Mouse (Mus musculus): ENCODE results near the gene Ubr3. TPM values are rescaled to one million over a fixed set of nuclear protein-coding genes. Genes with fewer than 3 reads are reported as not detected.

The Ubr3 gene
- total and polyA plus RNA-seq, 3 experiments = 16.0 to 35.8 (median 17.9) TPM

DNA sequence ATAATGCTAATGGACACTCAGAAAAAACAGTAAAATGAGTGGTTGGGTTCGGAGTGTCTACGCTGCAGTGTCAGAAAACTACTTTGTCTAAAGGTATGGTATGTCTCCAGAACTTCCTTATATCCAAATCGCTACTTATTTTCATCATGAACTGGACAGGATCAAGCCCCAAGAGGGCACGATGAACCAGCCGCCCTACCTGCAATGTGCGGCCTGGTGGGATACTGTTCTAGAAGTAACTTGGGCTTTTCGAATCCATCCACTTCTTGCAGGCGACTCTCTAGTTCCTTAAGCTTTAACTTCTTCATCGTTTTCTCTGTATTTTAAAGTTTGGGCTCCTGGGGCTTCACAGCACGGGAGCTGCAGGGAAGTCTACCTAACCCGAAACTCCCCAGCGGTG is 12.0 kb upstream of the Ubr3 start:
- TF ChIP-seq TCF12 (IDR thresholded peaks at IDR 0.05; ENCODE audit: low read depth, low read length) = no peak
- no peak for TF ChIP-seq SIN3A (IDR thresholded peaks at IDR 0.05; ENCODE audit: low read length)
- no peak for TF ChIP-seq CHD2 (IDR thresholded peaks at IDR 0.05; ENCODE audit: low read length)
- TF ChIP-seq MXI1 (IDR thresholded peaks at IDR 0.05; ENCODE audit: low read depth, low read length) = no peak
- TF ChIP-seq TBP (conservative IDR thresholded peaks at IDR 0.05; ENCODE audit: low read depth, low read length) = no peak
- TF ChIP-seq RCOR1 (conservative IDR thresholded peaks at IDR 0.05; ENCODE audit: low read depth, low read length) = no peak
- no peak for TF ChIP-seq ZMIZ1 (IDR thresholded peaks at IDR 0.05; ENCODE audit: low read depth, low read length)
- TF ChIP-seq HCFC1 (IDR thresholded peaks at IDR 0.05; ENCODE audit: low read depth, low read length) = no peak
- no peak for TF ChIP-seq NELFE (IDR thresholded peaks at IDR 0.05; ENCODE audit: low read depth, low read length)
- TF ChIP-seq ELF1 (IDR thresholded peaks at IDR 0.05; ENCODE audit: low read depth, low read length) = no peak
- TF ChIP-seq CTCF (conservative IDR thresholded peaks at IDR 0.05 in 1 of 2, IDR thresholded peaks at IDR 0.05 in 1 of 2; ENCODE audit: low read depth in 2 of 2, low read length in 2 of 2) = no peak
- TF ChIP-seq JUN (IDR thresholded peaks at IDR 0.05; ENCODE audit: insufficient read depth, low read depth, low read length) = no peak
- no peak for TF ChIP-seq MAFK (IDR thresholded peaks at IDR 0.05; ENCODE audit: insufficient replicate concordance, low read length)
- TF ChIP-seq KAT2A (IDR thresholded peaks at IDR 0.05; ENCODE audit: insufficient replicate concordance, low read length) = no peak
- peak overlapping the region; percentile 90 for H3K9ac ChIP-seq (ENCODE audit: insufficient read depth, low read depth)
- H3K79me2 ChIP-seq (replicated peaks; ENCODE audit: control insufficient read depth, extremely low read depth, insufficient read depth, poor library complexity, severe bottlenecking) = peaks cover 21% of the 10 kb centered on the region
- H3K27me3 ChIP-seq (replicated peaks) = no peaks in the 10 kb centered on the region
- in situ Hi-C loops (cut with MboI; ENCODE audit: low pct_ligation_motif_present, low pct_unique_long_range_greater_than_20kb, low sequenced_read_pairs) = no loop called here
- peak overlapping the region; percentile 86 for H3K4me2 ChIP-seq (ENCODE audit: insufficient read depth, low read depth, poor library complexity, severe bottlenecking)
- no peak for DNase-seq (ENCODE audit: extremely low read depth)
- H3K9me3 ChIP-seq (replicated peaks; ENCODE audit: low read length) = no peaks in the 10 kb centered on the region
- peak overlapping the region; percentile 71 to 77 (median 77) for H3K4me3 ChIP-seq (replicated peaks in 1 of 3; ENCODE audit: low read depth in 2 of 3, low read length in 2 of 3, poor library complexity in 1 of 3)
- 0 out of 2 replicates have a peak overlapping the region, but pooled peaks have one; percentile 4 for H3K27ac ChIP-seq (ENCODE audit: insufficient read depth, low read depth)
- H3K4me1 ChIP-seq (ENCODE audit: control insufficient read depth in 1 of 2, insufficient read depth in 2 of 2) = peaks cover 0 to 12% of the 10 kb centered on the region in 2 experiments; a peak in 2 of 4 replicates
- dilution Hi-C loops (cut with MboI; ENCODE audit: extremely low pct_ligation_motif_present, extremely low pct_unique_long_range_greater_than_20kb, low sequenced_read_pairs) = no loop called here
- H3K36me3 ChIP-seq (replicated peaks in 1 of 2; ENCODE audit: control insufficient read depth in 1 of 2, insufficient read depth in 1 of 2, low read length in 1 of 2) = peaks cover 3 to 11% of the 10 kb centered on the region in 2 experiments

DNA sequence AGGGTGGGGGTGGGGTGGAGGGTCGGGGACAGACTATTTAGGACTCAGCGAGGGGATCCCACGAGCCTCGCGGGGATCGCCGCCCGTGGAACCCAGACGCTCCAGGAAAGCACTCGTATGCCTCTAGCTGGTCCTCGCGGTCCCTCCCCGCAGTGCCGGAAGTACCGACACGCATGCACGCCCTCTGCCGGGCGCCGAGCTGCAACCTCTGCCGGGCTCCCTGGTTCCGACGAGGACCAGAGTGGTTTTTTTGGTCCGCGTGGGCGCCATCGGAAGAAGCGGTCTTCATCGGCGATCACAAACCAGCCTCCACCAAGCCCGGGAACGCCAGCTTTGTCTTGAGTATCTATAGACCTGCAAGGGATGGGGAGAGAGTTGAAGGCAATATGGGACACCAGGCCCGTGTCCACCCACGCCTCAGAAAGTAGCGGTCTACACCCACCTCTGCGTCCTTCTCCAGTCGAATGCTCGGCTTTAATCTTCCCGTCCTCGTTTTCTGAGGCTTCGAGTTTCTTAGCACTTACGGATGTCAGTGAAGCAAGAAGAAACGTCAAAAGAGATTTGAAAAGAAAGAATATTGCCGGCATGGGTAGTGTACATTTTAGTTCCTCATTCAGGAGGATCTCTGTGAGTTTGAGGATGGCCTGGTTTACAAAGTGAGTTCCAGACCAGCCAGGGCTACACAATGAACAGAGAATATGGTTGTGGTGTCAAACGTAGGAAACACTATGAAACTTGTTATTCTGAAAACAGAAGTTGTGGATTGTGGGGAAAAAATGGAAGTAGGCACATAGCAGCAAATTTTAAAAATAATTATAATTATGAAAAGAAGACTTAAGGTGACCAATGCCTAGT is 11.4 kb upstream of the Ubr3 start, which contains the start of gene Mettl5:
Gene Mettl5, minus strand, starts transcription at position 165 of the 855 bp plus-strand sequence.
- peaks cover 3 to 8% of the 10 kb centered on the region in 2 experiments for H3K36me3 ChIP-seq (replicated peaks in 1 of 2; ENCODE audit: control insufficient read depth in 1 of 2, insufficient read depth in 1 of 2, low read length in 1 of 2)
- dilution Hi-C loops (cut with MboI; ENCODE audit: extremely low pct_ligation_motif_present, extremely low pct_unique_long_range_greater_than_20kb, low sequenced_read_pairs) = no loop called here
- H3K4me3 ChIP-seq (replicated peaks in 1 of 3; ENCODE audit: low read depth in 2 of 3, low read length in 2 of 3, poor library complexity in 1 of 3) = peak within 1 kb of the TSS; percentile 71 to 77 (median 77)
- H3K4me2 ChIP-seq (ENCODE audit: insufficient read depth, low read depth, poor library complexity, severe bottlenecking) = peak within 1 kb of the TSS; percentile 86
- H3K27me3 ChIP-seq (replicated peaks) = no peaks in the 10 kb centered on the region
- peak; percentile 87 for DNase-seq (ENCODE audit: extremely low read depth)
- H3K9me3 ChIP-seq (replicated peaks; ENCODE audit: low read length) = no peaks in the 10 kb centered on the region
- peak within 1 kb of the TSS; percentile 45; the same call in 1 of the 2 replicates for H3K27ac ChIP-seq (ENCODE audit: insufficient read depth, low read depth)
- peak within 1 kb of the TSS; percentile 90 for H3K9ac ChIP-seq (ENCODE audit: insufficient read depth, low read depth)
- H3K4me1 ChIP-seq (ENCODE audit: control insufficient read depth in 1 of 2, insufficient read depth in 2 of 2) = peaks cover 0 to 13% of the 10 kb centered on the region in 2 experiments; a peak in 2 of 4 replicates
- H3K79me2 ChIP-seq (replicated peaks; ENCODE audit: control insufficient read depth, extremely low read depth, insufficient read depth, poor library complexity, severe bottlenecking) = peaks cover 21% of the 10 kb centered on the region
- in situ Hi-C loops (cut with MboI; ENCODE audit: low pct_ligation_motif_present, low pct_unique_long_range_greater_than_20kb, low sequenced_read_pairs) = no loop called here
- TF ChIP-seq CHD1 (IDR thresholded peaks at IDR 0.05; ENCODE audit: low read depth, low read length) = no peak
- peak; percentile 42 for TF ChIP-seq BHLHE40 (IDR thresholded peaks at IDR 0.05; ENCODE audit: low read depth, low read length)
- TF ChIP-seq POLR2AphosphoS2 (IDR thresholded peaks at IDR 0.05; ENCODE audit: low read depth, low read length) = no peak
- no peak for TF ChIP-seq ZKSCAN1 (IDR thresholded peaks at IDR 0.05; ENCODE audit: borderline replicate concordance, low read depth, low read length)
- TF ChIP-seq ETS1 (conservative IDR thresholded peaks at IDR 0.05; ENCODE audit: low read depth, low read length) = 0 out of 2 replicates have a peak, but pooled peaks have one; percentile 12
- peak; percentile 78; the same call in 1 of the 2 replicates for TF ChIP-seq MEF2A (IDR thresholded peaks at IDR 0.05; ENCODE audit: borderline replicate concordance, low read depth, low read length)
- no peak for TF ChIP-seq PAX5 (IDR thresholded peaks at IDR 0.05; ENCODE audit: low read length)
- TF ChIP-seq GABPA (IDR thresholded peaks at IDR 0.05; ENCODE audit: insufficient replicate concordance, low read depth, low read length) = peak; percentile 7; the same call in 1 of the 2 replicates
- peak; percentile 92 for TF ChIP-seq MAX (IDR thresholded peaks at IDR 0.05; ENCODE audit: low read length)
- TF ChIP-seq EP300 (IDR thresholded peaks at IDR 0.05; ENCODE audit: low read length) = no peak
- TF ChIP-seq MYC (IDR thresholded peaks at IDR 0.05; ENCODE audit: low read depth, low read length) = peak; percentile 91
- TF ChIP-seq USF1 (IDR thresholded peaks at IDR 0.05; ENCODE audit: low read depth, low read length) = no peak
- no peak for TF ChIP-seq RAD21 (IDR thresholded peaks at IDR 0.05; ENCODE audit: low read depth, low read length)
- TF ChIP-seq E2F4 (IDR thresholded peaks at IDR 0.05; ENCODE audit: insufficient replicate concordance, low read depth, low read length) = no peak
- peak; percentile 40; the same call in 1 of the 2 replicates for TF ChIP-seq CHD2 (IDR thresholded peaks at IDR 0.05; ENCODE audit: low read length)
- peak; percentile 95 for TF ChIP-seq TCF12 (IDR thresholded peaks at IDR 0.05; ENCODE audit: low read depth, low read length)
- peak; percentile 60; the same call in 1 of the 2 replicates for TF ChIP-seq ZNF384 (IDR thresholded peaks at IDR 0.05; ENCODE audit: low read depth, low read length)
- TF ChIP-seq ELF1 (IDR thresholded peaks at IDR 0.05; ENCODE audit: low read depth, low read length) = peak; percentile 85
- TF ChIP-seq CTCF (conservative IDR thresholded peaks at IDR 0.05 in 1 of 2, IDR thresholded peaks at IDR 0.05 in 1 of 2; ENCODE audit: low read depth in 2 of 2, low read length in 2 of 2) = peak in 1 of 2 experiments; percentile 62; a peak in 2 of 4 replicates
- peak; percentile 86 for TF ChIP-seq NELFE (IDR thresholded peaks at IDR 0.05; ENCODE audit: low read depth, low read length)
